Mouse (Mus musculus): Measurements from ENCODE around the gene Cdh4. TPM values are rescaled to one million over a fixed set of nuclear protein-coding genes. Genes with fewer than 3 reads are reported as not detected.

The Cdh4 gene
- polyA plus RNA-seq, 1 experiment from 2014 or later = 2.6 TPM

DNA sequence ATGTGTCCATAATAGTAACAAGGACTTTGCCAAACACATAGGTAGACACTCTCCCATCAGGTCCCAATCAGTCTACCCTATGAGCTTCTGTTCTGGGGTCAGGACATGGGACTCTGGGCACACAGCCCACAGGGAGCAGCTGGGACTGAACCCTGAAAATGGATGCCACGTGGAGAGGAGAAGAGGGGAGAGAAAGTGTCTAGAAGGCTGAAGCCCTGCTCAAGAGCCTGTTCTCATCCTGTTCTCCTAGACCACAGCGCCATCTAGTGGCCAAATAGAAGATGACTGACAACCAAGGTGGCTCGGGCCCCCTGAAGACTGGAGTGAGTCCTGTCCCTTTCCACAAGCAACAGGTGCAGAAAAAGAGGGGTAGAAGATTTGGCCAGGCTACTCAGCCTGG, 432.9 kb downstream of the Cdh4 start:
- Histone ChIP-seq H3K27me3 (replicated peaks) (no peaks in the 10 kb centered on the region; the same call in 1 of the 2 replicates), H3K4me3 (replicated peaks) (no peak overlapping the region), H3K9me3 (no peaks in the 10 kb centered on the region), H3K9ac (no peak overlapping the region), H3K36me3 (no peaks in the 10 kb centered on the region), H3K27ac (no peak overlapping the region), H3K4me2 (replicated peaks) (no peak overlapping the region), H3K4me1 (replicated peaks) (no peaks in the 10 kb centered on the region)
- peak; percentile 52; the same call in 1 of the 2 replicates for ATAC-seq
- WGBS = 2% methylated on average over 3 of the region's 3 CpGs

DNA sequence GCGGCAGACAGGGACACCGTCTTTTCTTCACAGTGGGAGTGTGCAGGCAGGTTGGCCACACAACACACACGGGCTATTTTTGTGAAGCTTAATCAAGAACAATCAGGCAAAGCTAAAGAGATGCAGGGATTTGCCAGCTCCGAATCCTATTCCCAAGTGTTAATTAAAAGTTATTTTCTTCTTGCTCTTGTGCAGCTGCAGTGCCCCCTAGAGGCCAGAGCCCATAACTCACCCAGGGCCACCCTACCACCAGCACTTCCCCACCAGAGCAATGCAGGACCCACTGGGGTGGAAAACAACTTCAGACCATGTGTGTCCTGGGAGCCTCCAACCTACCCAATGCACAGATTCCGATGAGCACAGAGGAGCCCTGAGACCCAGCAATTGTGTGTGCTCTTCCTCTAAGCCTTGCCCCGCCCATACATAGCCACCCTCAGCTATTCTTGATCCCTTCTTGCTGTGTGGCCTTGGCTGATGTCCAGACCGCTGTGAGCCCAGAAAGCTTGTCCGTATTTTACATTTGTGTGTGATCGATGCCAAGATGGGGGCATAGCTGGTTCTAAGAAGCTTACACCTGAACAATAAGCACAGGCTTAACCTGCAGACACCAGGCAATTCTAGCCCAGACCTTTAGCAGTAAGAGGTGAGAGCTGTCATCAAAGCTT, 435.5 kb downstream of the Cdh4 start:
- no peaks in the 10 kb centered on the region for H3K36me3 ChIP-seq
- no peaks in the 10 kb centered on the region for H3K27me3 ChIP-seq (replicated peaks)
- H3K4me1 ChIP-seq (replicated peaks) = no peaks in the 10 kb centered on the region
- no peak overlapping the region for H3K27ac ChIP-seq
- ATAC-seq = no peak
- H3K4me2 ChIP-seq (replicated peaks) = no peak overlapping the region
- WGBS = 69% methylated on average over 9 of the region's 9 CpGs
- no peak overlapping the region for H3K9ac ChIP-seq
- H3K9me3 ChIP-seq = no peaks in the 10 kb centered on the region
- H3K4me3 ChIP-seq (replicated peaks) = no peak overlapping the region

DNA sequence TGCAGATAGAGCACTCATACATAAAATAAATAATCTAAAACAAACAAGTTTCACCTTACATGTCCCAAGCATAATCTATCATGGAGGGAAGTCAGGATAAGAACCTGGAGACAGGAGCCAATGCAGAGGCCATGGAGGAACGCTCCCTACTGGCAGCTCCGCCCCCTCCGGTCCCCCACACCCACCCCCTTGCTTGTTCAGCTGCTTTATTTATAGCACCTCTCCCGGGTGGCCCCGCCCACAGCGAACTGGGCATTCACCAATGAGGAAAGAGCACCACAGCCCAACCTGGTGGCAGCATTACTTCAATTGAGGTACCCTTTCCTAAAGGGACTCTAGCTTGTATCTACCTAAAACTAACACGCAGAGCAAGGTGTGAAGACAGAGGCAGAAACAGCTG, 442.3 kb downstream of the Cdh4 start:
- Histone ChIP-seq H3K4me1 (replicated peaks) (no peaks in the 10 kb centered on the region), H3K9me3 (no peaks in the 10 kb centered on the region), H3K9ac (no peak overlapping the region), H3K27ac (no peak overlapping the region), H3K4me2 (replicated peaks) (no peak overlapping the region), H3K4me3 (replicated peaks) (no peak overlapping the region), H3K36me3 (no peaks in the 10 kb centered on the region), H3K27me3 (replicated peaks) (no peaks in the 10 kb centered on the region)
- peak; percentile 55; the same call in 1 of the 2 replicates for ATAC-seq
- 26% methylated on average over 7 of the region's 7 CpGs for WGBS

DNA sequence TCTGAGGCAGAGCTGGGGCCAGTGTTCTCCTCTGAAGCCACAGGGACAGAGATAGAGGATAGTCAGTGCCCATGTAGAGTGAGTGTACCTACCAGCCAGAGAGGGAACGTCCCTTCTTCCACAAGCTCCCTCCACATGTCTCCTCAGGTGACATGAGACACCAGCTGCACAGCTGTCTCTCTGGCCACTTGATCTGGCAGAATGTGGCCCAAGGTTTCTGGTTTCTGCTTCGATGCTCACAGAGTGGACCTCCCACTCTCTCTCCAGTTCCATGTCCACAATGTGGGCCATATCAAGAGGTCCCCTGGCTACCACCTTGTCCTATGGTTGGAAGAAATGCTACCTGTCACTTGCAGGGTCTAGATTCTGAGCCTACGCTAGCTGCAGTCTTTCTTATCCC, 448.8 kb downstream of the Cdh4 start:
- Histone ChIP-seq H3K27ac (no peak overlapping the region), H3K36me3 (no peaks in the 10 kb centered on the region), H3K4me2 (replicated peaks) (no peak overlapping the region), H3K9ac (no peak overlapping the region), H3K9me3 (no peaks in the 10 kb centered on the region), H3K4me3 (replicated peaks) (no peak overlapping the region), H3K4me1 (replicated peaks) (no peaks in the 10 kb centered on the region), H3K27me3 (replicated peaks) (no peaks in the 10 kb centered on the region)
- no peak for ATAC-seq
- WGBS = 61% methylated on average over 3 of the region's 3 CpGs

DNA sequence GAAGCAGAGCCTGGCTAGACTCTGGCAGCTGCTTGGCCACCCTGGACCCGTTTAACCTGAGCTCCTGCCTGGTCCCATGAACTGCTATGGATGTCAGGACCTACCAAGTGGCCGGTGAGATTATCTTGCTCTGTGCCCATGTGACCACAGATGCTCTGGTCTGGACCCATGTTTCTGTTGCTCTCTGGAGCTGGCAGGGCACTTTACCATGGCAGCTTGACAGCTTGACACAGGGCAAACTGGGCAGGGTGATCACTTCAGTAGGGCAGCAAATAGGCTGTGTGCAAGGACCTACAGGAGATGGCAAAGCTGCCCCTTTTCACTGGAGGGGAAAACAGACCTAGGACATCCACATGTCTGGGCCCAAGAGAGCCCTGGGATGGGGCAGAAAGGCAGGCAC, 454.7 kb downstream of the Cdh4 start:
- Histone ChIP-seq H3K9me3 (no peaks in the 10 kb centered on the region), H3K4me3 (replicated peaks) (no peak overlapping the region), H3K36me3 (no peaks in the 10 kb centered on the region), H3K4me2 (replicated peaks) (no peak overlapping the region), H3K27ac (no peak overlapping the region), H3K4me1 (replicated peaks) (no peaks in the 10 kb centered on the region), H3K9ac (no peak overlapping the region), H3K27me3 (replicated peaks) (no peaks in the 10 kb centered on the region)
- WGBS = 82% methylated on average over 2 of the region's 2 CpGs
- no peak for ATAC-seq

DNA sequence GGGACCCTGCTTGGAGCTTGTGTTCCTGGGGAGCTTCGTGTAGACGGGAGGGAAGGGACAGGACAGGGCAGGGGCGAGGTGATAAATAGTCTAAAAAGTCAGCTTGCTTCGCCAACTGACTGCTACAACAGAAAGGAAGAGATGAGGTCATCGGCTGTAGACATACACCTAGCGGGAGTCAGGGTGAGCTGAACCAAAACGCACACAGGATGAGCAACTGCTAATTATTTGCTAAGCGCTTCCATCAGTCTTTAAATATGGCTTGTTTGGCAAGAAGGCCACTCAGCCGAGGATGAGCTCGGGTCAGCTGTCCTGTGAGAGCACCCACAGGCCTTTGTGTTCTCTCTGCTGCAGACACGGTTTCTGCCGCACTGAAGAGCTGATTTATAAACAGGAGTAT, 470.7 kb downstream of the Cdh4 start:
- no peaks in the 10 kb centered on the region for H3K4me1 ChIP-seq (replicated peaks)
- H3K36me3 ChIP-seq = peaks cover 23% of the 10 kb centered on the region
- H3K9ac ChIP-seq = no peak overlapping the region
- H3K27ac ChIP-seq = no peak overlapping the region
- WGBS = 51% methylated on average over 12 of the region's 12 CpGs
- H3K27me3 ChIP-seq (replicated peaks) = no peaks in the 10 kb centered on the region
- H3K9me3 ChIP-seq = no peaks in the 10 kb centered on the region
- no peak overlapping the region for H3K4me2 ChIP-seq (replicated peaks)
- ATAC-seq = no peak
- H3K4me3 ChIP-seq (replicated peaks) = no peak overlapping the region

DNA sequence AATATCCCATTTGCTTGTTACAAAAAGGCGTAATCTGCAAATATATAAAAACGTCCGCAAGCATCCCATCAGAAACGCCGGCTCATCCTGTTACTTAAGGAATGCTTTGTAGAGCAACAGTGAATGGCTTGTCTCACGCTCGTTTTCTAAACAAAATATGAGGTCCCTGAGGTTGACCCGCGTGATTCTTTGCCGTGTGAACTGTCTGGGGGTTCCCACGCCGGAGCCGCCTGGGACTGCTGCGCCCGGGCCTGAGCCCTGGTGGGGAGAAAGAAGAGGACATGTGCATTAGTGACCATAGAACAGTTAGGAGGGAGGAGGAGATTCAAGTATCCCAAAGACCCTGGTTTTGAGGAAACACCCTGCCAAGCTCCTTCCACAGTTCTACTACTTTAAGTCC, 471.1 kb downstream of the Cdh4 start:
- Histone ChIP-seq H3K4me2 (replicated peaks) (no peak overlapping the region), H3K27me3 (replicated peaks) (no peaks in the 10 kb centered on the region), H3K4me3 (replicated peaks) (no peak overlapping the region), H3K9me3 (no peaks in the 10 kb centered on the region), H3K27ac (no peak overlapping the region), H3K4me1 (replicated peaks) (no peaks in the 10 kb centered on the region), H3K36me3 (peaks cover 23% of the 10 kb centered on the region), H3K9ac (no peak overlapping the region)
- no peak for ATAC-seq
- 78% methylated on average over 15 of the region's 15 CpGs for WGBS

DNA sequence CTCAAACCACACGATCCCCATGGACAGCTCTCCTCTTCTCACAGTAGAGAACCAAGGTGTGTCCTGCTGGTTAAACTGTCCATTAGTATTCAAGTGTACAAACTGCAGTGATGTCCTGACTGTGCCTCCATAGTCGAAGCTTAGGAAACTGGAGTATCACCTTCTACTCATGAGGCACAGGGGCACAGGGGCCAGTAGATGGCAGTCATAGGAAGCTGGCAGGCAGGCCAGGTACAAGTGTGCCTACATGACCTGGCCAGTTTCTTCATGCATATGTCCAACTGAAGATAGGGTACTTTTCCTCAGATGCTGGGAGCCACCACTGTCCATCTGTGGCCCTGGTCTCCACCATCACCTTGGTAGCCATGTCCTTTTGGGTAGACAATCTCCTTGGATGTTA, 472.0 kb downstream of the Cdh4 start:
- H3K27me3 ChIP-seq (replicated peaks) = no peaks in the 10 kb centered on the region
- no peak overlapping the region for H3K9ac ChIP-seq
- H3K36me3 ChIP-seq = peaks cover 23% of the 10 kb centered on the region
- H3K4me2 ChIP-seq (replicated peaks) = no peak overlapping the region
- WGBS = 83% methylated on average over 2 of the region's 2 CpGs
- H3K4me1 ChIP-seq (replicated peaks) = no peaks in the 10 kb centered on the region
- no peak overlapping the region for H3K4me3 ChIP-seq (replicated peaks)
- no peaks in the 10 kb centered on the region for H3K9me3 ChIP-seq
- ATAC-seq = no peak
- H3K27ac ChIP-seq = no peak overlapping the region

DNA sequence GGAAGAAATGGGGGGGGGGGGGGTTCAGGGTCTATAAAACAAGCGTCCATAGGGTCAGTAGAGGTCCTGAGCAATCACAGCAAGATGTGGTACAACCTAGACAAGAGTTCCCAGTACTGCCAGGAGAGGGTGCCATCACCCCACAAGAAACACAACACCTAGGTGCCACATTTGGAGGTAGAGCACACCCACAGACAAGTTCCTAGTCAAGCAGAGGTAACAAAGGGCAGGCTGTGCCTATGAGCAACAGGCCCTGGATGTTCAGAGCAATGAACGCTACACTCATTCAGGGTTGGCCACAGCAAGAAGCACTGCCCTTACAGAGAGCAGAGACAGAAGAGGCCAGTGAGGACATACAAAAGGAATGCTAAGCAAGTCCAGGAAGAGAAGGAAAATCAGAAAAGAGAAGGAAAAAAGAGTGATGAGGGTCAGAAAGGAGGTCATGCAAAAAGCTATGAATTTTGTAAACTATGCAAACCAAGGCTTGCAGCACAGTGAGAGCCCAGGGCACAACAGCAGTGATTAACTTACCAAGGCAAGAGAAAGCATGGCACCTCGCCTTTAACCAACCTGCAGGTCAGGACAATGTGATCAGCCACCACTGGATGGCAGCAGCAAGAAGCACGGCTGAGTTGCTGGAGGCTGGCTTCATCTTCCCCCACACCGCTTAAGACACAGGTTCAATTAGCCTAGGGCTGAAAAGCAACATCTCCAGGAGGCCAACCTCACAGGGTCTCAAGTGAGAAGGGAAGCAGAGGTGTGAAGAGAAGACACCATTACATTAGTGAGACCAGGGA, 474.8 kb downstream of the Cdh4 start:
- Histone ChIP-seq H3K27ac (no peak overlapping the region), H3K4me2 (replicated peaks) (no peak overlapping the region), H3K4me3 (replicated peaks) (no peak overlapping the region), H3K9me3 (no peaks in the 10 kb centered on the region), H3K36me3 (peaks cover 37% of the 10 kb centered on the region), H3K27me3 (replicated peaks) (no peaks in the 10 kb centered on the region), H3K9ac (no peak overlapping the region), H3K4me1 (replicated peaks) (no peaks in the 10 kb centered on the region)
- ATAC-seq = peak; percentile 85
- WGBS = 38% methylated on average over 5 of the region's 5 CpGs

DNA sequence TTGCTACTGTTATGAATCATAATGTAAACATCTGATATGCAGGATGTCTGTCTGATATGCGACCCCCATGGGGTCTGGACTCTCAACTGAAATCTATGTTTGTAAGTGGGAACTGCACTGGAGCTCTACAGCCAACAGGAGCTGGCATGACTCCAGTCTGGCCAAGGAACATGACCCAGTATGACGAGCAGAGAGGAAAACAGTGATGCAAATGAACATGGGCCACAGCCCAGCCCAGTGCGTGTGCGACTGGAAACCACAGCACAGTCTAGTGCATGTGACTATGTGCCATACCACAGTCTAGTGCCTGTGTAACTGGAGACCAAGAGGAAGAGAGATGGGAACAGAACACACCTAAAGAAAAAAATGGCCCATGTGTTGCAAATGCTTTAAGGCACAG, 477.8 kb downstream of the Cdh4 start:
- Histone ChIP-seq H3K27ac (no peak overlapping the region), H3K4me2 (replicated peaks) (no peak overlapping the region), H3K27me3 (replicated peaks) (no peaks in the 10 kb centered on the region), H3K9ac (no peak overlapping the region), H3K4me3 (replicated peaks) (no peak overlapping the region), H3K36me3 (peaks cover 27% of the 10 kb centered on the region), H3K9me3 (no peaks in the 10 kb centered on the region), H3K4me1 (replicated peaks) (no peaks in the 10 kb centered on the region)
- no peak for ATAC-seq
- WGBS = 70% methylated on average over 4 of the region's 4 CpGs

DNA sequence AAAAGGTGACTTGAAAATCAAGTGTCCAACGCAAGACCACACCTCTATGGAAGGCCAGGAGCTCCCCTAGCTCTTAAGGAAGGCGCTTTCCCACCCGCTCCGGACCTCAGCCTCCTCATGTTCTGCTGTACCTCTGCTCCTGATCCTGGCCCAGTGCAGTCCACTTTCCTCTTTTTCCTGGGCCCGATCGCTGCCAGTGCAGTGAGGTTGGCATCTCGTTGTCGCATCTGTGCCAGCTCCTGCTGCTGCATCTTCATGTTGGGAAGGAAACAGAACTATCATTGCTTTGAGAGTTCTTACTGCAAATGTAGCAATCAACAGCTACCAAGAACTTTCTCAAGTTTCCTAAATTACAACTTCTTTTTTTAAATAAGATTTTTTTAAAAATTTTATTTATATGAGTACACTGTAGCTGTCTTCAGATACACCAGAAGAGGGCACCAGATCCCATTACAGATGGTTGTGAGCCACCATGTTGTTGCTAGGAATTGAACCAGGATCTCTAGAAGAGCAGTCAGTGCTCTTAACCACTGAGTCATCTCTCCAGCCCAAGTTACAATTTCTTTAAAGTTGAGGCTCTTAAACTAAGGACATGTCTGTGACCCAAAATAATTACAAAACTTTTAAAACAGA, 478.9 kb downstream of the Cdh4 start:
- WGBS = 94% methylated on average over 8 of the region's 8 CpGs
- no peak overlapping the region for H3K4me2 ChIP-seq (replicated peaks)

DNA sequence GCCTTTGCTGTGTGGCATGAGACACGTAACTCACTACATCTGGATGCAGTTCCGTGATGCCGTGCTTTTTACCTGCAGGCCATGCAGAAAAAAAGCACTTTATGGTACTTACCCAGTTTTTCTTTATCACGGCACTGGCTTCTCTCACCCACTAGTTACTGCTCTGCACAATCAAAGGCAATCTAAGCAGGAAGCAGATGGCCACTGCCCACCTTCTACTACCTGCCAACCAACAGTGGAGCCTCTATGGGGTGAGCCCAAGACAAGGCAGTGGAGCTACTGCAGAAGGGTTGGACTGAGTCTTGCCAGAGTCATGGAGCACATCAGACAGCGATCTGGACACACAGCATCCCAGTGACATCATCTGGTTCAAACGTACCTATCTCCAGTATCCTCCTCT, 481.8 kb downstream of the Cdh4 start:
- Histone ChIP-seq H3K27ac (no peak overlapping the region), H3K4me1 (replicated peaks) (no peaks in the 10 kb centered on the region)

More for the DNA sequence above, 478.9 kb downstream of the Cdh4 start:
- ATAC-seq = no peak
- Histone ChIP-seq H3K27ac (no peak overlapping the region), H3K27me3 (replicated peaks) (no peaks in the 10 kb centered on the region), H3K9ac (no peak overlapping the region), H3K4me3 (replicated peaks) (no peak overlapping the region), H3K9me3 (no peaks in the 10 kb centered on the region), H3K36me3 (peaks cover 28% of the 10 kb centered on the region), H3K4me1 (replicated peaks) (no peaks in the 10 kb centered on the region)

More for the DNA sequence above, 481.8 kb downstream of the Cdh4 start:
- no peaks in the 10 kb centered on the region for H3K9me3 ChIP-seq
- H3K4me3 ChIP-seq (replicated peaks) = no peak overlapping the region
- no peak overlapping the region for H3K4me2 ChIP-seq (replicated peaks)
- H3K27me3 ChIP-seq (replicated peaks) = no peaks in the 10 kb centered on the region
- H3K9ac ChIP-seq = no peak overlapping the region
- H3K36me3 ChIP-seq = peaks cover 30% of the 10 kb centered on the region
- WGBS = 84% methylated on average over 6 of the region's 6 CpGs
- ATAC-seq = no peak

All from intestine, embryonic 15.5 days (tissue).